Mouse (Mus musculus) brain, adult 2 months (tissue): ENCODE data around the gene Pus10.
"Not testable (repeated sequence)": the region's sequence is repeated elsewhere in the genome, so short reads cannot be mapped to it uniquely, and the experiment has no call there.

ENCODE experiments used
- DNase-seq: peaks from one replicate; pipeline ENCODE4 v3.0.0; 2011; ENCODE audit warnings: low read depth, low spot score

Pus10 gene

DNA sequence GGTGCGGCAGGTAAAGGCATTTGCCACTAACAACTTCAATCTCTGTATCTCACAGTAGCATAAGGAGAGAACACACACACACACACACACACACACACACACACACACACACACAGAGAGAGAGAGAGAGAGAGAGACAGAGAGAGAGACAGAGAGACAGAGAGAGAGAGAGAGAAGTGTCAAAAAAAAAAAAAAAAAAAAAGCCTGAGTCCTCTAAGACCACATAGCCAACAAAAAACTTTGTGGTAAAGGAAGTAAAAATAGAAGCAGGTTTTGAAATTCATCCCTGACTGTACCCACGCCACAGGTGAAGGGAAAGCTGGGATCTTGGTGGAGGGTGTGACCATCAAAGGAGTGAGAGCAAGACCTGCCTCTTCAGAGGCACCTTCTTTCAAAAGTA, 92.7 kb downstream of the Pus10 start:
- no peak for DNase-seq

DNA sequence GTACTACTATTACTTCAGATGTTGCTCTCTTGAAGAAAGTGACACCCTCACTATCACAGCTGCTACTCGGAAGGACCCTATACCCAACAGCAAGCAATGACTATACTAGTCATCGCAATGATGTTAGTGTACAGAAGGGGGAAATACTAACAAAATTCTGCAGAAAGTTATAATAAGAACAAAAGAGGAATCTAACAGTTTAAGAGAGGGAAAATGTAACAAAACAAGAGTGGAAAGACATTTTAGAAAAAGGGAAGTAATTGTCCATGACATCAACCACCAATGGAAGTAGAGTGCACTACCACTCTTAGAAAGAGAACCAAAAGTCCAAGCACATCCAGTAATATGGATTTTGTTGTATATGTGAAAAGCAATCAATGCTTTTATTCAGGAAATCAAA, 97.2 kb downstream of the Pus10 start:
- no peak for DNase-seq

DNA sequence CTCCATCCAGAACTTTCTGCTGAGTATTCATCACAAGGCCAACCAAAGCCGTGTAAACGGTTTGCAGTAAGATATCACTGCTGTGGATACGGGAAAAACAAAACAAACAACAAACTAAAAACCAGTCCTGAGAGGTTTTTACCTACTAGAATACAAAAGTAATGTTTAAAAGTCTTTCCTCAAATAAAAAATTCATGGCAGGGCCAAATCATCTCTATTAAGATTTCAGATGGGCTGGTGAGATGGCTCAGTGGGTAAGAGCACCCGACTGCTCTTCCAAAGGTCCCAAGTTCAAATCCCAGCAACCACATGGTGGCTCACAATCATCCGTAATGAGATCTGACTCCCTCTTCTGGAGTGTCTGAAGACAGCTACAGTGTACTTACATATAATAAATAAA, 101.9 kb downstream of the Pus10 start:
- not testable (repeated sequence) for DNase-seq

DNA sequence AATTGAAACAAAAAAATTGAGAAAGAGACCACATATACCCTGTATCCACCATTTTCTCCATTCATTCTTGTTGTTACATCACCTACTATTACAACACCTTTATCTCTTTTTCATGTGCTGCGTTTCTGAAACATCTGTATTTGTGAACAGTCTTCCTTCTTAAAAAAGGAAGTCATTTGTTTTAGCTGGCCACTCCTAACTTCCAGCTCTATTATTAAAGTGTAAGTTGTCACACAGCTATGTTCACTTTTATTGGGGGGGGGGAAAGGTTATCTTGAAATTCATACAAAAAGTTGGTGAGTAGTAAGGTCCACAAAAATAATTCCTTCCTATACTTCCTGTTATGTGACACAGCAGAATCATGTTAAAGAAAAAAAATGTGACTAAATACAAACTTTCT, 102.5 kb downstream of the Pus10 start:
- DNase-seq: no peak

- DNase-seq: no peak
Measured at GRCm38 (mm10) chr11:23769033-23769432, 103.6 kb downstream of the Pus10 start.

DNA sequence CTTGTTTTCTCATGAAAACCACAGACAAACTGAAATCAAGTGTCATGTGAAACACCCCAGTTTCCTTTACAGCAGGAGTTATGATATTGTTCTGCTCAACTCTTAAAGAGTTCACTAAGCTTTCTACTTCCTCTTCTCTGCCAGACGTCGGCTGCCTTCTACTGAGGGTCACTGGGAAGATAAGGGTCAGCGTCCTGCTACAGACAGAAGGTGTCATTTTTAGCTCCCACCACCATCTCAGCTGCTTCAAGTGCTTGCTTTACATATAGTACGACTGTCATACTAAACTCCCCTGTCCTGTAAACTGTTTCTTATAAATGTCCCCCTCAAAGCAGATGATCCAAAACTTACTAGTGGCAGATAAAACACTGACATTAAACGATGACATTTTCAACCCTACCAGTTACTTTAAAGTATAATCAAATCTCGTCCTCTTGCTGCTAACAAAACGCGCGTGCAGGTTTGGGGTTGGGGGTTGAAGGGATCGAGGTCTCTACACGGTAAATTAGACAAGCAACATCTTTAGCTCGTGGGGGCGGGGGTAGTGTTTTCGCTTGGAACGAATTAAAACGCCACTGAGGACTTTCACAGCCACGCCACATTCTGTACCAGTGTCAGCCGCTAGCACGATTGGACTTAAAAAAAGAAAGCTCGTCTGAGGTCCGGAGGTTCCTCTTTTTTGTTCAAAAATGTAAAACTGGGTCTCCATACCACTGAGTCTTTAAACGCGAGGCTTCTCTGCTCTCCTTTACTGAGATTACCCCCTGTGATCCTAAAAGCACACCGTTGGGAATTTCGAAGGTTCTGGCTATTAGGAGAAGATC, 104.4 kb downstream of the Pus10 start:
- peak; percentile 35 for DNase-seq

DNA sequence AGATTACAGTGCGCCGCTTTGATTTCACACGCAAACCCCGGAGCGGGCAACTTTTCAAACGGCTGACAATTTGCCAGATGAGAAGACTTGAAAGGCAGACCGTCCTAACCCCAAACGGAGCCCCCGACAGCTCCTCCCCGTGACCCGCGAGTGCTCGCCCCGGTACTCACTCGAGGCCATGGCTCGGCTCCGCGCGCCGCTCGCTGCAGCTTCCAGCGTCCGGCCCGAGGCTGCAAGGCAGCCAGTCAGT, 105.0 kb downstream of the Pus10 start:
- DNase-seq: no peak

DNA sequence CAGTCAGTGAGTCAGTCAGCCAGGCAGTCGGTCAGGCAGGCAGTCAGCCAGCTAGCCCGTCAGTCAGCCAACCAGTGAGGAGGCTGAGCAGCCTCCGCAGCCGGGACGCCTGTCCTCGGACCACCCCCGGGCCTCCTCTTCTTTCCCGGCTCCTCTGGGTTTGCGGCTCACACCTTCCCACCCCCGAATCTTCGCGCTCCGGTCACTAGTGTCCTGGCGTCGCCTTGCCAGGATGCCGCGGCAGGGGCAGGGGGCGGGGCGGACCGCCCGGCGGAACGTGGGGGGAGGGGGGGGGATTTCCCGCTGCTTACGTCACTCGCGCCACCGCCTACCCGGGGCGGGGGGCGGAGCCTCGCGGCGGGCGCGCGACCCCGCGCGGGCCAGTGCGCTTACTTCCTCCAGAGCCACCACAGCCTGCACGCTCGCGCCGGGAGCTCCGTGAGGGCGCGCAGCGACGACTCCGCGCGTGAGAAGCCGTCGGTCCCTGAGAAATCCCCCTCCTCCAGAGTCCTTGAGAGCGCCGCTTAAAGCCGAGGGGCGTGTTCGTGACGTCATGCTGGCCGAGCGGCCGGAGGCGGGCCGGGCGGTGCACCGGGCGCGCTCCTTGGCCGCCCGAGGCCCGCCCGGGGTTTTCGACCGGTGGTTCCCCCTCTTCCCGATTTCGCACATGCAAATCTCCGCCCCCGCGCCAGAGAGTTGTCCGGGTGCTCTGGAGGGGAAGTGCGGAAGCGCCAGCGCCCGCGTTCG, 105.5 kb downstream of the Pus10 start, which contains the start of gene Rel:
Gene Rel (minus strand): TSS at position 211 of the 747 bp plus-strand sequence.
- peak; percentile 95 for DNase-seq

GRCm38 (mm10) chr11:23771507-23772097, 106.1 kb downstream of the Pus10 start:
- DNase-seq: peak; percentile 39

GRCm38 (mm10) chr11:23772471-23772870, 107.0 kb downstream of the Pus10 start:
- DNase-seq: no peak

GRCm38 (mm10) chr11:23778787-23779201, 113.3 kb downstream of the Pus10 start:
- DNase-seq: no peak

DNA sequence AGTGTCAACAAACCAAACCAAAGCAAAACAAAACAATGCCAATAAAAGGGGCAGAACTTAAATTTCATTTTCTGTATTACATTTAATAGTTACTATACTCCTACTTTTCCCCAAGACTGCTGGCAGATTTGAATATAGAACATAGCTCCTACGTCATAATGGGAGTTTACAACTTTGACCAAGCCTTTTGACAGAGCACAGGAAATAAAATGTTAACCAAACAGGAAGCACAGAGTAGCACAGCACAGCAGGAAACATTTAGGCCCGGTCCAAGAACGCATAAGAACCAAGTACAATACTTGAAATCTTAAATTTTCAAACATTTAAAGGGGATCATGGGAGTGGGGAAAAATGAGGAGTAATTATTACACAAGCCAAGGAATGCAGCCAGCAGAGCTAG, 116.6 kb downstream of the Pus10 start:
- DNase-seq: no peak
